Mouse (Mus musculus) frontal cortex, postnatal 10 days (tissue): ENCODE data around the gene Agk.

ENCODE experiments used
- DNase-seq, 2 experiments: peaks; one replicate each; pipeline ENCODE4 v3.0.0; 2022; ENCODE audit warnings: low spot score in 2 of 2, mixed read lengths in 1 of 2

Agk gene

GRCm38 (mm10) chr6:40324897-40325841, at the start of gene Agk:
Agk (plus strand) TSS chr6:40325172.
- peak; percentile 51 to 74 for DNase-seq

GRCm38 (mm10) chr6:40300707-40301106, 24.3 kb upstream of the Agk start:
- no peak for DNase-seq

GRCm38 (mm10) chr6:40303379-40303778, 21.6 kb upstream of the Agk start:
- DNase-seq = peak; percentile 54 to 76

- DNase-seq = no peak
These were observed 20.0 kb upstream of the Agk start for GRCm38 (mm10) chr6:40304972-40305371.

- DNase-seq = no peak
These were observed 1.4 kb downstream of the Agk start for GRCm38 (mm10) chr6:40326341-40326740.

GRCm38 (mm10) chr6:40333497-40333896, 8.5 kb downstream of the Agk start:
- no peak for DNase-seq

GRCm38 (mm10) chr6:40336735-40337731, 12.1 kb downstream of the Agk start:
- no peak for DNase-seq

- peak; percentile 43 to 46 for DNase-seq
These were observed 22.2 kb downstream of the Agk start for GRCm38 (mm10) chr6:40346959-40347771.

GRCm38 (mm10) chr6:40347772-40348111, 22.8 kb downstream of the Agk start:
- no peak for DNase-seq

- no peak for DNase-seq
These were observed 25.1 kb downstream of the Agk start for GRCm38 (mm10) chr6:40350041-40350440.

GRCm38 (mm10) chr6:40350856-40351255, 25.9 kb downstream of the Agk start:
- DNase-seq = no peak

- no peak for DNase-seq
These were observed 28.4 kb downstream of the Agk start for GRCm38 (mm10) chr6:40353360-40353759.

- DNase-seq = no peak
These were observed 46.1 kb downstream of the Agk start for GRCm38 (mm10) chr6:40371031-40371430.

- no peak for DNase-seq
These were observed 55.2 kb downstream of the Agk start for GRCm38 (mm10) chr6:40380181-40380580.

- DNase-seq = no peak
These were observed 56.9 kb downstream of the Agk start for GRCm38 (mm10) chr6:40381908-40382307.

GRCm38 (mm10) chr6:40385682-40386081, 60.7 kb downstream of the Agk start:
- DNase-seq = no peak

- DNase-seq = no peak
These were observed 63.7 kb downstream of the Agk start for GRCm38 (mm10) chr6:40388660-40389059.

- DNase-seq = no peak
These were observed 66.0 kb downstream of the Agk start for GRCm38 (mm10) chr6:40390975-40391374.

- DNase-seq = peak; percentile 81 to 89
These were observed 68.2 kb downstream of the Agk start for GRCm38 (mm10) chr6:40393213-40393612.

GRCm38 (mm10) chr6:40402031-40402430, 77.1 kb downstream of the Agk start:
- DNase-seq = no peak

- DNase-seq = no peak
These were observed 78.8 kb downstream of the Agk start for GRCm38 (mm10) chr6:40403640-40404285.
